Mouse (Mus musculus) kidney, postnatal 4 days (tissue): ENCODE results near the gene Erc2.

ENCODE experiments used
- DNase-seq, 2 experiments: peaks; one replicate each; pipeline ENCODE4 v3.0.0; 2021; ENCODE audit warnings: mixed read lengths in 2 of 2

Erc2 gene

DNA sequence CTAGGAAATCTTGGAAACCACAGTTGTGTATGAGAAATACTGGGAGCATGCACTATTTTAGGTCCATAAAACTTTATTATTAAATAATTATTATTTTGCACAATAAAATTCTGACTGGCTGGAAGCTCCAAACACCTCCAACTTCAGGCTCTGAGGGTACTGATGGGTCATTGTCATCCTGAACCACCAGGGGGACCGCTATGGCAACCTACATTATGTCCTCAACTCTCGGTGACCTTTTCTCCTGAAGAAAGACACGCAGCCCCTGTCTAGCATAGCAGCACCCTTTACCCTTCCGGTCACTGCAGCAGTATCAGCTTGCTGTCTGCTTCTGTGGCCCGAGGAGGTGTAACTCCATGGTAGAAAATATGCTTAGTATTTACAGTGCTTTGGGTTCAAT is 679.0 kb downstream of the Erc2 start:
- peak in 1 of 2 experiments; percentile 19 for DNase-seq

- peak in 1 of 2 experiments; percentile 11 for DNase-seq
Observed at GRCm38 (mm10) chr14:28304131-28304530, 681.9 kb downstream of the Erc2 start.

DNA sequence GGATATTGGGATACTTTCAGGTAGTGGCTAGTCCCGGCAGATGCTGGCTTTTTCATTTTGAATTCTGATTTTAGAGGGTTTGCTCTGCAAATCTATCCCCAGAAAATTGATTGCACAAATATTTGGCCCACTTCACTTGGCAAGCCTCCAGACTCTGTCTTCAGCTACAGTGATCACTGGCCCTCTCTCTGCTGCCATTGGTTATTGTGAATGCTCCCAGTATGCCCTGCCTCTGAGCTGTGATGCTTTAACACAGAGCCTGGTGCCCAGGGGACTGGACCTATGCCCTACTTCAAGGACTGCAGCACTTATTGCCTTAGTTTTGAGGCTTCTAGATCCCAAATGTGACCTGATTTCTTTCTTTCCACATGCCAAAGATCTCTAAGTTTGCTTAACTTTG is 686.4 kb downstream of the Erc2 start:
- DNase-seq = no peak

DNA sequence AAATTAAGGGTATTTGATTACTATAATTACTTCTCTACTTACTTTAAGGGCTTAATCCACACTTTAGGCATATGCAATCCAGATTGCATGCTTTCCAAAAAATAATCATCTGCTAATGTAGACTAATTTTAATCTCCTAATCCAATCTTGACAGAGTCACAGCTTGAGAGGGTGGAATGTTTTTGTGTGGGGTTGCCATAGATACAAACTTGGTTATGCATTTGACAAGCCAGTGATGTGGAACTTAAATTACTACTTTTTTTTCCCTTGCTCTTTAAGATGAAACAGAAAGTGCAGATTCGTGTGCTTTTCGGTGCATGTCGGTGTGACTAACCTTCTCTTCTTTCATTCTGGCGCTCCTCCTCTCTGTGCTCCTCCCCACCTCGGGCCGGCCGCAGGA is 694.6 kb downstream of the Erc2 start:
- no peak for DNase-seq

DNA sequence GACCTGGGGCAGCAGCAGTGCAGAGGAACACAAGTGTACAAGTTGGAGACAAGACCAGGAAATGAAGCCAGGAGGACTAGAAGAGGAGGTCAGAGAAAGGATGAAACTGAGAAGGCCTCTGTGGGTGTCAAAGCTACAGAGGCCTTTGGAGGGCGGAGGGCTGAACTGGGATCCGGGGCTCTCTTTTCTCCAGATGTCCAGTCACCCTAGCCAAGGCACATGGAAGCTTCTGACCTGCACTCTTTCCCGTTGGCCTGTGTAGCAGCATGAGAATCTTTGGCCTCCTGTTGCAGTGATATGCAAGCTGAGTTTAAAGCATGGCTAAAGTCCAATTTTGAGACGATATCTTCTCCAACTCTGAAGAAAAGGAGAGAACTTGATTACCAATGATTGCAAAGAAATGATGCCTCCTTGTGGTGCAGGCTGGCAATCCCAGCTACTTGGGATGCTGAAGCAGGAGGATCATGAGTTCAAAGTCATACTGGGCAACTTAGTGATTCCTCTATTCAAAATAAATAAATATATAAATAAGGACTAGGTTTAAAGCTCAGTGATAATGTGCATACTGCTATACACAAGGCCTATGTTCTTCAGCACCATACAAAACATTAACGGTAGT is 699.8 kb downstream of the Erc2 start:
- DNase-seq = no peak

DNA sequence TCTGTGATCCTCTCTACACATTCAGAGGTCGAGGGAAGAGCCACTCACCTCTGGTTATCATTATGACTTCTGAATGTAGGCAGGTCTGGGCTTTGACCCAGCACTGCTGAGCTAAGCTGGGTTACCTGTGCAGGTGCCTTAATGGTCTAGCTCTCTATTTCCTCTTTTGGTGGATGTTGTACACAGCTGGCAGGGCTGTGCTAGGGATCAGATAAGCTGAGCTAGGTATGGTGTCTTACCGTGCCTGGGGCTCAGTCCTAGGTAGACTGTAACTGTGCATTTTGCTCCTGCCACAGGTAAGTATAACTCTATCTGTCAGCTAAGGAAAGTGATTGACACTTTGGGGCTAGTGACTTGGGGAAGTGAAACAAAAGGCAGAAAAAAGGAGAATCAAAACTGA is 701.0 kb downstream of the Erc2 start:
- DNase-seq = no peak

- DNase-seq = no peak
Observed at GRCm38 (mm10) chr14:28323727-28324126, 701.5 kb downstream of the Erc2 start.

DNA sequence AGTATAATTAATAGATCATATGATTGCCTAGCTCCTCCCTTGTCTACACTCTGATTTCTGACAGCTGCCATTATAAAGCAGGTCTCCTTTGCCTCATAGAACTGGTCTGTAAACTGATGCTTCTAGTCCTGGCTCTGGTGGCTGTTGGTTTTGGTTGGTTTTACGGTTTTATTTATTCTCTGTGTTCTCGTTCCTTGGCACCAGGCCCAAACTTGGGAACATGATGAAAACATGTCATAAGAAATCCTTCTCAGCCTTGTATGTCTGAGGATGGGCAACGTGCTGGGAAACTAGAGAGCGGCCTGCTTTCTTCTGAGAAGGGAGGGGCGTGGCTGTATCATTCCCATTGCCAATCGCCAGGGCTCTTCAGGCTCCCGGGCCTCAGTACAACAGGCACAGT is 704.2 kb downstream of the Erc2 start:
- DNase-seq = no peak

GRCm38 (mm10) chr14:28328512-28328911 is 706.3 kb downstream of the Erc2 start:
- DNase-seq = no peak

DNA sequence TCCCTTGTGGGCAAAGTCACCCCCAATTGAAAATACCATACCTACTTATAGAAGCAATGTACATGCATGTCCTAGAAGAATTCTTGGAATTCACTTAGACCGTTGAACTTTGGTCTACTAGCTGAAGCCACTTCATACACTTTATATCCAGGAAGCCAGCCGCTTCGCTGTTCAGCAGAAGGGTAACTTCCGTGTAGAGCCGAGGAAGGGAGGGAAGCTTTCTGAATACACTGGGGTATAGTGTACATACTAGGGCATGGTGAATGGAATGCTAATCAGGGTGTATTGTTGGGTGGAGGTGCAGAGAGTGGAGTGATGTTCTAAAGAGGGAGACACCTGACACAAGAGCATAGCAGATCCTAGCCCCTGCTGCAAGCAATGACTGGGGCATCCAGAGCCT is 708.9 kb downstream of the Erc2 start:
- no peak for DNase-seq

DNA sequence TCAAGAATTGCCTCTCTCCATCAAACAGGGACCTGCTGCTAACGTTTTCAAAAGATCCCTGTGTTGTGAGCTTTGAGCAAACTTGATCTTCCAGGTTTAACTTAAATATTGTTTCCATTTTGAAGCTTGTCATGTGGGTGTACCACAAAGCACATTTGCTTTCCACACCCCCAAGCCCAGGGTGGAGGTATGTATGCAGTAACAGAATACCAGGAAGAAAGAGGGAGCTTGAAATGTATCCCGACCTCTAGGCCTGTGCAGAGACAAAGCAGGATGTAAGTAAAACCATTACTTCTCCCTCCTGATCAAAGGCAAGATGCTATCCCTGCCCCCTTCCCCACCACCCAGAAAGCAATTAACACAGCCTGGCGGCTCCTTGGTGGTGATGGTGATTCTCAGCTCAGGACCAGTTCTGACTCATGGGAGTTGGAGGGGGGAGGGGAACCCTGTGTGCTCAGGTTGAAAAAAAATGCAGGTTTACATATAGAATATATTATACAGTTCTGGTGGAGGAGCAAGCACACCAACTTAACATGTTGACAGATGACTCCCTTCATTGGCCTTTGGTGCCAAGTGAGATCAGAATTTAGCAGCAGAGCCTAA is 710.2 kb downstream of the Erc2 start:
- DNase-seq = no peak

- no peak for DNase-seq
Observed at GRCm38 (mm10) chr14:28339146-28339545, 716.9 kb downstream of the Erc2 start.

GRCm38 (mm10) chr14:28349129-28349528 is 726.9 kb downstream of the Erc2 start:
- no peak for DNase-seq

- DNase-seq = no peak
Observed at GRCm38 (mm10) chr14:28356031-28356430, 733.8 kb downstream of the Erc2 start.

DNA sequence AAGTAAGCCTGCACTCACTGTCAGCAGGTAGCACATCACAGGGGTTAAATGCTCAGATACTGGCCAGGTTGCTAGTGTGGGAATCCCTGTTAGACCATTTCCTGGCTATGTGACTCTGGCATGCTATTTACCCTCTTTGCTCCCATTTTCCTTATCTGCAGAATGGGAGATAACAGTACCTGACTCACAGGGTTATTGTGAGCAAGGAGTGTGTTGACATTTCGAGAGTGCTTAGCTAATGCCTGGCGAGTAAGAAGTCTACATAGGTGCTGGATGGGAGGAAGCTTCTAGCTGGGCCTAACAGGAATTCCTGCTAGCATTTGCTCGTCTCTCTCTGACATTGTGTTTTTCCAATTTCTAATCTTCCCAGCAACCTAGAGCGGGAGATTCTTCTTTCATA is 737.3 kb downstream of the Erc2 start:
- no peak for DNase-seq

GRCm38 (mm10) chr14:28359983-28360382 is 737.8 kb downstream of the Erc2 start:
- no peak for DNase-seq

- DNase-seq = no peak
Observed at GRCm38 (mm10) chr14:28362336-28362735, 740.1 kb downstream of the Erc2 start.

- no peak for DNase-seq
Observed at GRCm38 (mm10) chr14:28370713-28371112, 748.5 kb downstream of the Erc2 start.

GRCm38 (mm10) chr14:28371651-28372050 is 749.4 kb downstream of the Erc2 start:
- no peak for DNase-seq

DNA sequence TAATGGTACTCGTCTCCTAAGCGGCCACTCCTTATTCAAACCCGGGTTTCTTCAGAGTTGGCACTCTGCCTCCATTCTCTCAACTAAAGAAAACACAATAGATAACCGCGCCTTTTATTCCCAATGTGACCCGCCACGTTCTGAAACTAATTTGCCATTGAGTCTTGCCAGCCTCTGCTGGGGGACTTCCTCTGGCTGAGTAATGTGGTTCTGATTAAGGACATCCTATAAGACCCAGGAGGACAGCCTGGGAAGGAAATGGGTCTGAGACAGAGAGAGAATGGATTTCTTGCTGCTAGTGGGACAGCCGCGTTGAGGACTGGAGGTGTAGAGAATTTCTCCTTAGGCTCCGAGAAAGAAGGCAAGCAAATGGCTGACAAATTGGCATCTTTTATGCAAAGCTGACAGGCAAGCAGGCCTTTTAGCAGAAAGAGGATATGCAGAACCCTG is 753.4 kb downstream of the Erc2 start:
- DNase-seq = peak; percentile 8 to 25

DNA sequence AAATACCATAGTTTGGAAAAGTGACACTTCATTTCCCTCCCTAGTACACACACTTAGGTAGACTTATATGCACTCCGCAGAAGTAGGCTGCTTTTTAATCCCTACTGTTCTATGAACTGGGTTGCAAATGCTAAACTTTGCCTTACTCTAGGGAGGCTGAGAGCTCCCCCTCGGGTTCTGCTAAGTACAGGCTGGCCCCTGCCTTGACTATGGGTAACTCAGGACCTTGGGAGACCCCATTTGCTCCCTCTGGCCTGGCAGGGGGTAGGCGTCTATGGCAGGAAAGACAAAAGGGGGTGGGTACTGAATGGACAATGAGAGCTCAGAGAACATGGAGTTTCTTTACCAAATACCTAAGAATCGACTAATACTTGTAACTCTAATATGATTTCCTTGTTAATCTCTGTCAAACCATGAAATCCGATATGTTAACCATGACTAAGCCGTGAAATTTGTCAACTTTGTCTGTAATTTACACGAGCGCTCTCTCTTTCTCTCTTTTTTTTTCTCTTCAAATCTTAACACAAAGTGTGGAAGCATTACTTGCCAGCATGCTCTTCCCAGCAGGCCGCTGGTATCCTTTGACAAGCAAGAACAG is 754.1 kb downstream of the Erc2 start:
- no peak for DNase-seq

DNA sequence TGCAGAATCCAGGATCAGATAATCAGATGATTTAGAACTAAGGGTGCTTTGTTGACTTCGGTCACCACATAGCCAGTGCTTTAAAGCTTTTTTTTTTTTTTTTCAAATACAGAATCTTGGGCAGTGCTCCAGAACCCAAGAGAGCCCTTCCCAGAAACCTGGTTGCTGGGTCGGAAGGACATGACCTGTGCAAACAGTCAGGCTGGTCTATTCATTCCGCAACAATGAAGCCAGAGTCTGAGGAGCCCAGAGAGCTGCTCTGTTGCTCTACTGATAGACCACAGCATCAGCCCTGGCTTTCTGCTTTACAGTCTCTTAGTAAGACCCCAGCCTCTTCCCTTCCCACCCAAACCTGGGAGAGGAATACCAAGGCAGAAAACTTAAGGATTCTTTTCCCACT is 755.3 kb downstream of the Erc2 start:
- no peak for DNase-seq

GRCm38 (mm10) chr14:28380129-28380528 is 757.9 kb downstream of the Erc2 start:
- DNase-seq = no peak

GRCm38 (mm10) chr14:28381801-28382550 is 759.7 kb downstream of the Erc2 start:
- no peak for DNase-seq
